Mouse (Mus musculus): ENCODE measurements around the gene Snx20.

Snx20 gene

GRCm38 (mm10) chr8:88642734-88643564 is 7.0 kb upstream of the Snx20 start:
- no peak for DNase-seq (ENCODE audit: low spot score)

- no peak for DNase-seq (ENCODE audit: low spot score)
Observed at GRCm38 (mm10) chr8:88638908-88639307, 3.0 kb upstream of the Snx20 start.

- no peak for DNase-seq (ENCODE audit: low spot score)
Observed at GRCm38 (mm10) chr8:88637092-88638000, 1.4 kb upstream of the Snx20 start.

GRCm38 (mm10) chr8:88633343-88633765 is 2.6 kb downstream of the Snx20 start:
- no peak for DNase-seq (ENCODE audit: low spot score)

GRCm38 (mm10) chr8:88631081-88631480 is 4.8 kb downstream of the Snx20 start:
- DNase-seq (ENCODE audit: low spot score), result no peak

- no peak for DNase-seq (ENCODE audit: low spot score)
Observed at GRCm38 (mm10) chr8:88630225-88630624, 5.7 kb downstream of the Snx20 start.

- no peak for DNase-seq (ENCODE audit: low spot score)
Observed at GRCm38 (mm10) chr8:88628001-88628774, 7.7 kb downstream of the Snx20 start.

GRCm38 (mm10) chr8:88627265-88627991 is 8.5 kb downstream of the Snx20 start:
- DNase-seq (ENCODE audit: low spot score), result peak; percentile 60

GRCm38 (mm10) chr8:88626940-88627264 is 9.0 kb downstream of the Snx20 start:
- DNase-seq (ENCODE audit: low spot score), result no peak

GRCm38 (mm10) chr8:88626433-88626832 is 9.5 kb downstream of the Snx20 start:
- DNase-seq (ENCODE audit: low spot score), result no peak

- no peak for DNase-seq (ENCODE audit: low spot score)
Observed at GRCm38 (mm10) chr8:88624276-88624675, 11.7 kb downstream of the Snx20 start.

- no peak for DNase-seq (ENCODE audit: low spot score)
Observed at GRCm38 (mm10) chr8:88623351-88623750, 12.6 kb downstream of the Snx20 start.

- peak; percentile 71 for DNase-seq (ENCODE audit: low spot score)
Observed at GRCm38 (mm10) chr8:88621408-88621807, 14.5 kb downstream of the Snx20 start.

- DNase-seq (ENCODE audit: low spot score), result no peak
Observed at GRCm38 (mm10) chr8:88620931-88621330, 15.0 kb downstream of the Snx20 start.

- no peak for DNase-seq (ENCODE audit: low spot score)
Observed at GRCm38 (mm10) chr8:88619513-88619912, 16.4 kb downstream of the Snx20 start.

- DNase-seq (ENCODE audit: low spot score), result no peak
Observed at GRCm38 (mm10) chr8:88618612-88619011, 17.3 kb downstream of the Snx20 start.

- DNase-seq (ENCODE audit: low spot score), result no peak
Observed at GRCm38 (mm10) chr8:88614981-88615380, 20.9 kb downstream of the Snx20 start.

- no peak for DNase-seq (ENCODE audit: low spot score)
Observed at GRCm38 (mm10) chr8:88610271-88610670, 25.7 kb downstream of the Snx20 start.

GRCm38 (mm10) chr8:88609036-88609435 is 26.9 kb downstream of the Snx20 start:
- no peak for DNase-seq (ENCODE audit: low spot score)

GRCm38 (mm10) chr8:88605361-88606040 is 30.4 kb downstream of the Snx20 start:
- no peak for DNase-seq (ENCODE audit: low spot score)

Measured in urinary bladder, postnatal 25 days (tissue).